Mouse (Mus musculus): ENCODE results near the gene Tmem63c. TPM values are rescaled to one million over a fixed set of nuclear protein-coding genes. Genes with fewer than 3 reads are reported as not detected.

The Tmem63c gene
- total RNA-seq, 2 experiments from 2014 or later = 1.0 to 1.3 TPM

GRCm38 (mm10) chr12:87052661-87053321 is 31.7 kb downstream of the Tmem63c start:
- DNase-seq = peak; percentile 85 to 88

- no peak for DNase-seq
These were observed 33.7 kb downstream of the Tmem63c start for GRCm38 (mm10) chr12:87054873-87055272.

- DNase-seq = peak; percentile 18 to 32
These were observed 35.9 kb downstream of the Tmem63c start for GRCm38 (mm10) chr12:87057066-87057465.

- DNase-seq = no peak
These were observed 44.3 kb downstream of the Tmem63c start for GRCm38 (mm10) chr12:87065446-87065845.

GRCm38 (mm10) chr12:87066429-87066828 is 45.3 kb downstream of the Tmem63c start:
- DNase-seq = no peak

- no peak for DNase-seq
These were observed 49.4 kb downstream of the Tmem63c start for GRCm38 (mm10) chr12:87070520-87070919.

GRCm38 (mm10) chr12:87076610-87077009 is 55.5 kb downstream of the Tmem63c start:
- DNase-seq = no peak

GRCm38 (mm10) chr12:87082797-87083196 is 61.7 kb downstream of the Tmem63c start:
- no peak for DNase-seq

- no peak for DNase-seq
These were observed 66.1 kb downstream of the Tmem63c start for GRCm38 (mm10) chr12:87087236-87087635.

GRCm38 (mm10) chr12:87088331-87088730 is 67.2 kb downstream of the Tmem63c start:
- no peak for DNase-seq

GRCm38 (mm10) chr12:87089255-87089654 is 68.1 kb downstream of the Tmem63c start:
- no peak for DNase-seq

- no peak for DNase-seq
These were observed 68.6 kb downstream of the Tmem63c start for GRCm38 (mm10) chr12:87089701-87090100.

GRCm38 (mm10) chr12:87091916-87092315 is 70.8 kb downstream of the Tmem63c start:
- no peak for DNase-seq

- no peak for DNase-seq
These were observed 72.1 kb downstream of the Tmem63c start for GRCm38 (mm10) chr12:87093249-87093648.

GRCm38 (mm10) chr12:87093671-87094070 is 72.5 kb downstream of the Tmem63c start:
- no peak for DNase-seq

GRCm38 (mm10) chr12:87100331-87100730 is 79.2 kb downstream of the Tmem63c start:
- DNase-seq = peak in 1 of 2 experiments; percentile 7

GRCm38 (mm10) chr12:87102165-87102631 is 81.1 kb downstream of the Tmem63c start, which contains the start of gene Ngb:
Gene Ngb, minus strand, starts transcription at chr12:87102539.
- no peak for DNase-seq

- no peak for DNase-seq
These were observed 82.3 kb downstream of the Tmem63c start for GRCm38 (mm10) chr12:87103471-87103870.

- no peak for DNase-seq
These were observed 83.7 kb downstream of the Tmem63c start for GRCm38 (mm10) chr12:87104796-87105195.

GRCm38 (mm10) chr12:87107357-87107977 is 86.3 kb downstream of the Tmem63c start:
- no peak for DNase-seq

GRCm38 (mm10) chr12:87121918-87122589 is 100.9 kb downstream of the Tmem63c start:
- no peak for DNase-seq

- no peak for DNase-seq
These were observed 106.1 kb downstream of the Tmem63c start for GRCm38 (mm10) chr12:87127256-87127655.

GRCm38 (mm10) chr12:87130224-87130623 is 109.1 kb downstream of the Tmem63c start:
- DNase-seq = no peak

Data from adrenal gland, postnatal 36 days (tissue).